Mouse (Mus musculus): ENCODE measurements at regions not wholly inside any gene's neighbourhood (a gene's known extent, or its start where the extent isn't known, plus 50 kb on each side); places are given as distances from the start of the nearest gene placed in this dataset.
"Not testable (repeated sequence)": the region's sequence is repeated elsewhere in the genome, so short reads cannot be mapped to it uniquely, and the experiment has no call there.

- DNase-seq (ENCODE audit: low spot score in 2 of 2) = no peak
These were observed 137.7 kb upstream of the Zfp960 start for GRCm38 (mm10) chr17:16926200-16926599.

GRCm38 (mm10) chr17:16951092-16952016, 112.6 kb upstream of the Zfp960 start:
- peak; percentile 78 to 83 for DNase-seq (ENCODE audit: low spot score in 2 of 2)

GRCm38 (mm10) chr17:16952146-16952545, 111.8 kb upstream of the Zfp960 start:
- DNase-seq (ENCODE audit: low spot score in 2 of 2) = not testable (repeated sequence)

- not testable (repeated sequence) for DNase-seq (ENCODE audit: low spot score in 2 of 2)
These were observed 66.7 kb upstream of the Zfp960 start for GRCm38 (mm10) chr17:16997241-16997640.

- DNase-seq (ENCODE audit: low spot score in 2 of 2) = peak; percentile 78 to 80
These were observed 59.2 kb upstream of the Zfp960 start for GRCm38 (mm10) chr17:17004632-17005265.

- DNase-seq (ENCODE audit: low spot score in 2 of 2) = peak in 1 of 2 experiments; percentile 3
These were observed 58.6 kb upstream of the Zfp960 start for GRCm38 (mm10) chr17:17005267-17005666.
